Mouse (Mus musculus): ENCODE data around the gene Aldh1l1. TPM values are rescaled to one million over a fixed set of nuclear protein-coding genes. Genes with fewer than 3 reads are reported as not detected.
A peak's percentile ranks its signal among the peaks of the same experiment; 100 is the strongest.

Aldh1l1 gene
- polyA plus RNA-seq, 1 experiment from 2014 or later = 81.7 TPM

DNA sequence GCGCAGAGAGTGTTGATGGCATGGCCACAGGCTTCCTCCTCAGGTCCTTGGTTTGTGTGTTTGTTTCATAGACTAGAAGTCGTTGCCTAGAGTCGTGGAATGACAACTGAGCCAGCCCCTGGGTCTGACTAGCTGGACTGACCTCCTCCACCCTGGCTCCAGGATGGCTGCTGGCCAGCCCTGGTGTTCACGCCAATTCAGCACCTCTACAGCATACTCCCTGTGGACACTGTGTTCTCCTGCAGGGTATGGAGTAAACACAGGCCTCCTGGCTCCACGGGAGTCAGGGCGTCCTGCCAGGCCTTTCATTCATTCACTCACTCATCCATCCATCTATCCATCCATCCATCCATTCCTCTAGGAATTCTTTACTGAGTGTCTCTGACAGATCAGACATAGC, 22.9 kb downstream of the Aldh1l1 start:
- H3K4me3 ChIP-seq = no peak overlapping the region
- H3K36me3 ChIP-seq = no peaks in the 10 kb centered on the region
- peak overlapping the region; percentile 23; the same call in 1 of the 2 replicates for H3K27ac ChIP-seq (replicated peaks)
- ATAC-seq (ENCODE audit: low FRiP score, low read depth) = peak; percentile 43
- H3K4me2 ChIP-seq = no peak overlapping the region
- H3K4me1 ChIP-seq (replicated peaks) = peaks cover 28% of the 10 kb centered on the region
- no peaks in the 10 kb centered on the region for H3K9me3 ChIP-seq
- WGBS = 50% methylated on average over 6 of the region's 6 CpGs
- no peaks in the 10 kb centered on the region for H3K27me3 ChIP-seq
- H3K9ac ChIP-seq = no peak overlapping the region

DNA sequence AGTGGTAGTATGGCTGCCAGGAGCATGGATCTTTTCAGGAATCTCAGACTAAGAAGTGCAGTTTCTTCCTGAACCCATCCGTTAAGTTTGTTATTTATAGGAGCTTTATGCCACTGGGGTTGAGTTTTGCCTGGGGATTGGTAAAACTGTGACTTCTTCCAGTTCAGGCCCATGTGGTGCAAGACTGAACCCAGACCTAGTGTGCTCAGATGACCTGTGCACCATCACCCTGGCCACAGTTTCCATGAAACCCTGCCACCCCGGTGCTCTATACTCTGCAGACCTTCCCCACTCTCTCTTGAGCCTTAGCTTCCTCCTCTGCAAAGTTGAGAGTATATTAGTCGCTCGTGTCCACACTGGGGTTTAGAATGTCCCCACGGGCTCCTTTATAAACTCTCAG, 26.2 kb downstream of the Aldh1l1 start:
- no peak overlapping the region for H3K4me2 ChIP-seq
- H3K4me1 ChIP-seq (replicated peaks) = peaks cover 13% of the 10 kb centered on the region; the same call in 1 of the 2 replicates
- H3K4me3 ChIP-seq = no peak overlapping the region
- 91% methylated on average over 5 of the region's 5 CpGs for WGBS
- no peak for ATAC-seq (ENCODE audit: low FRiP score, low read depth)
- no peaks in the 10 kb centered on the region for H3K36me3 ChIP-seq
- H3K27me3 ChIP-seq = no peaks in the 10 kb centered on the region
- no peaks in the 10 kb centered on the region for H3K9me3 ChIP-seq
- H3K27ac ChIP-seq (replicated peaks) = no peak overlapping the region
- H3K9ac ChIP-seq = no peak overlapping the region

DNA sequence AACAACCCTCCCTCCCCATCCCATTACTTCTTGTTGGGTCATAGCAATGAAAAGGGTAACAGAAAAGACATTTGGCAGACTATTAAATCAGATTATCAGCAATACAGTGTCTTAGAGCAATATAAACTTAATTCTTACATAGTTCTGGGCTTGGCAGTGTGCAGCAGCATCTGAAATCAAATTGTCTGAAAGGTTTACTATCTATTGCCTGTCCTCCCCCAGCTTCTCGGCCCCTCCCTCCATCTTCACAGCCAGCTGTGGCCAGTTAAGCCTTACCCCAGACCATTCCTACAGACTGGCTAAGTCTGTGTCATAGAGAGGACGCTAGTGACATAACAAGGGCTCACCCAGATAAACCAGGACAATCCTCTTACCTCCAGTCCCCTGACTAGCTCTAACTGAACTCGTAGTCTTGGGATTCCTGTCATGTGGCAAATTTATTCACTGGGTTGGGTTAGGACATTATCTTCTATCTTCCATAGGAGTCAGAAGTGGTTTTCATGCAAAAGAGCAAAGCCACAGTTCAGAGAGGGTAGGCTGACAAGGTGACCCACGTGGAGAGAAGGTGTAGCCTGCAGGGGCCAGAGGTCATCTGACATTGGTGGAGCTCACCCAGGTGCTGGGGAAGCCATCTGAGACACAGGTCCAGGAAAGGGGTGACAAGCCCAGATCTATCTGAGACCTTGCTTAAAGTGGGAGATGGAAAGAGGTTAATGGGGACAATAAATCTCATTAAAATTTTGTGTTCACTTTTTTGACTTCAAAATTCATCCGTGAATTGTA, 27.0 kb downstream of the Aldh1l1 start:
- Histone ChIP-seq H3K27me3 (no peaks in the 10 kb centered on the region), H3K9ac (no peak overlapping the region), H3K4me2 (no peak overlapping the region), H3K4me1 (replicated peaks) (peaks cover 5% of the 10 kb centered on the region; the same call in 1 of the 2 replicates), H3K27ac (replicated peaks) (no peak overlapping the region), H3K36me3 (no peaks in the 10 kb centered on the region), H3K4me3 (no peak overlapping the region), H3K9me3 (no peaks in the 10 kb centered on the region)
- no peak for ATAC-seq (ENCODE audit: low FRiP score, low read depth)
- WGBS = 79% methylated on average over 5 of the region's 5 CpGs

DNA sequence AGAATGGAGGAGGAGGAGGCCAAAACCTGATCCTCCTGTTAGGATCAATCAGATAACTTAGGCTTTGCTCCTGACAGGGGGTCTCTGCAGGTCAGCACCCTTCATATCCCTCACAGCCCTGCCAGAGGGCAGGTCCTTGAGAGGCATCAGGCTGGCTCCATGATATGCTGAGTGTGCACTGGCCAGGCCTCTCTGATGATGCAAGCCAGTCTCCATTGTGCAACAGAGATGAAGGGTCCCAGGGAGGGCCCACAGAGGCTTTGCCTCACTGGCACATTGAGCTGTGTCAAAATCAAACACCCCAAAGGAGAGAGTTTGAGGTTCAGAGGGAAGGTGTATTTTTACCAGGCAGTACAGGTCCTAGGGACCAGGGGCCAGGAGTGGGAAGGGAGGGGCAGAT, 28.1 kb downstream of the Aldh1l1 start:
- Histone ChIP-seq H3K9ac (no peak overlapping the region), H3K27me3 (no peaks in the 10 kb centered on the region), H3K36me3 (no peaks in the 10 kb centered on the region), H3K9me3 (no peaks in the 10 kb centered on the region), H3K4me1 (replicated peaks) (no peaks in the 10 kb centered on the region), H3K4me2 (no peak overlapping the region), H3K27ac (replicated peaks) (no peak overlapping the region), H3K4me3 (no peak overlapping the region)
- peak; percentile 56; the same call in 1 of the 2 replicates for ATAC-seq (ENCODE audit: low FRiP score, low read depth)

DNA sequence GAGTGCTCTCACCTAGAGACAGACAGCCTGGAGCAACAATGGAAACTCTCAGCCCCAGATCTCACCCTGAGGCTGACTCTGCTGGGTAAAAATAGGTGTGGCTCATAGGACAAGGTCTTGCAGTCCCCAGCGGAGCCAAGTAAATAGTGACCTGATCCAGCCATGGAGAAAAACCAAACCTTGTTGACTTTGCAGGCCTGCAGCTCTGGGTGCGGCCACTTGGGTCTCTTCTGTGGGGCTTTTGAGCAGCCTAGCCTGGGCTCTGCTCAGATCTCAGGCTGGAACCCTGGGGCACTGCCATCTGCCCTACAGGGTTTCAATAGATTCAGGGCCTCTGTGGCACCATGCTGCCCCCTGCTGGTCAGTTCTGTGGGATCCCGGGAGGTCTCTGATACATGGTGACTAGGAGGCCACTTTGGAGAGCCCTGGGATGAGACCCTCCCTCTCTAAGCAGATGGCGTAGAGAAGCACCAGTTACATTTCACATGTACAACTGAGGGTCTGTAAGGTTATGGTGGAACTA, 28.7 kb downstream of the Aldh1l1 start:
- WGBS = 48% methylated on average over 4 of the region's 4 CpGs
- H3K4me2 ChIP-seq = no peak overlapping the region
- peak; percentile 76 for ATAC-seq (ENCODE audit: low FRiP score, low read depth)
- H3K9me3 ChIP-seq = no peaks in the 10 kb centered on the region
- H3K4me1 ChIP-seq (replicated peaks) = no peaks in the 10 kb centered on the region
- no peaks in the 10 kb centered on the region for H3K36me3 ChIP-seq
- no peaks in the 10 kb centered on the region for H3K27me3 ChIP-seq
- H3K9ac ChIP-seq = no peak overlapping the region
- H3K4me3 ChIP-seq = no peak overlapping the region
- no peak overlapping the region for H3K27ac ChIP-seq (replicated peaks)

DNA sequence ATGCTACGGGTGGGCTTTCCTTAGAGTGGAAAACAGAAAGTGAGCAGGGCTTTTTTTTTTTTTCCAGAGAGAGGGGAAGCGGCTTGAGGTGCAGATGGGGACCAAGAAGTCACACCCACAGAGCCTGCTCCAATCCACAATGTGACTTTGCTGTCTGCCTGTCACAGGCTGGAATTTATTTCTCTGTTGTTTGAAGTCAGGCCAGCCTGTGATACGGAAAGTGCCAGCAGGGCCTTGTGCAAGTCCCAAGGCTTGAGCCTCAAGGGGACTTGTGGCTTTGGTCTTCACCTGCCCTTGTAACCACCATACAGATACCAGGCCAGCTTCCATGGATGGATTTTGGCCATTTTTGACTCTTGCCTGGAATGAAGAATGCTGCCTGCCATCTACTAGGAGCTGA, 32.7 kb downstream of the Aldh1l1 start:
- no peaks in the 10 kb centered on the region for H3K27me3 ChIP-seq
- H3K4me2 ChIP-seq = no peak overlapping the region
- 67% methylated on average over 3 of the region's 3 CpGs for WGBS
- H3K9ac ChIP-seq = no peak overlapping the region
- ATAC-seq (ENCODE audit: low FRiP score, low read depth) = no peak
- no peaks in the 10 kb centered on the region for H3K4me1 ChIP-seq (replicated peaks)
- H3K36me3 ChIP-seq = no peaks in the 10 kb centered on the region
- H3K27ac ChIP-seq (replicated peaks) = no peak overlapping the region
- H3K9me3 ChIP-seq = no peaks in the 10 kb centered on the region
- no peak overlapping the region for H3K4me3 ChIP-seq

DNA sequence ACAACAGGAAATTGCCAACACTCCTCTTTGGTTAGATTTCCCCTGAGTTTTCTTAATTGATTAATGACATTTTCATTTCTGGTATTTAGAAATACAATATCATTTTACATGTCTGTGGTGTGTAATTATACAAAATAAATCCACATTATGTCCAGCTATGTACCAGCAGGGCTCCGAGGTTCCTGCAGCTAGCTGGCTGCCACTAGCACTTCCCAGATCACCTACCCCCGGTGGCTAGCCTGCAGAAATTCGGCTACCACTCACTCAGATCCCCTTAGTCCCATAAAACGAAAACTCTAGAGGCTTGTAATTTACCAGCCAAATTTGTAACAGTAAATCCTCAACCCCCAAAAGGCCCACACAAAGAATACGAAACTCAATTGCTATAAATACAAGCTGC, 33.1 kb downstream of the Aldh1l1 start:
- Histone ChIP-seq H3K4me3 (no peak overlapping the region), H3K36me3 (no peaks in the 10 kb centered on the region), H3K9me3 (no peaks in the 10 kb centered on the region), H3K9ac (no peak overlapping the region), H3K27me3 (no peaks in the 10 kb centered on the region), H3K4me2 (no peak overlapping the region), H3K27ac (replicated peaks) (no peak overlapping the region), H3K4me1 (replicated peaks) (no peaks in the 10 kb centered on the region)
- no peak for ATAC-seq (ENCODE audit: low FRiP score, low read depth)
- 57% methylated on average over 5 of the region's 5 CpGs for WGBS

DNA sequence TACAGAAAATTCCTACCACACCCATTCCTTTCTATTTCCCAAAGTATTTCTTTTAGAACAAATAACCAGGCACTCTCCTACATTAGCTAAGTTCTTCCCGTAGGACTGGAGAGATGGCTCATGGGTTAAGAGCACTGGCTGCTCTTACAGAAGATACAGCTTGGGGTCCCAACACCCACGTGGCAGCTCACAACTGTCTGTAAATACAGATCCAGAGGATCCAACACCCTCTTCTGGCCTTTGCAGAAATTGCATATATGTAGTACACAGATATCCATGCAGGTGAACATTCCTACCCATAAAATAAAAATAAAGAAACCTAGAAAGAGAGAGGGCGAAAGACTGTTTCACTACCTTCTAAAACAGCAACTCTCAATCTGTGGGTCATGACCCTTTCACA, 40.2 kb downstream of the Aldh1l1 start:
- no peak overlapping the region for H3K4me3 ChIP-seq
- no peak for ATAC-seq (ENCODE audit: low FRiP score, low read depth)
- H3K27me3 ChIP-seq = no peaks in the 10 kb centered on the region
- 76% methylated on average over 3 of the region's 3 CpGs for WGBS
- H3K4me1 ChIP-seq (replicated peaks) = no peaks in the 10 kb centered on the region; the same call in 1 of the 2 replicates
- H3K9me3 ChIP-seq = no peaks in the 10 kb centered on the region
- no peak overlapping the region for H3K9ac ChIP-seq
- H3K4me2 ChIP-seq = no peak overlapping the region
- no peak overlapping the region for H3K27ac ChIP-seq (replicated peaks)
- H3K36me3 ChIP-seq = no peaks in the 10 kb centered on the region

DNA sequence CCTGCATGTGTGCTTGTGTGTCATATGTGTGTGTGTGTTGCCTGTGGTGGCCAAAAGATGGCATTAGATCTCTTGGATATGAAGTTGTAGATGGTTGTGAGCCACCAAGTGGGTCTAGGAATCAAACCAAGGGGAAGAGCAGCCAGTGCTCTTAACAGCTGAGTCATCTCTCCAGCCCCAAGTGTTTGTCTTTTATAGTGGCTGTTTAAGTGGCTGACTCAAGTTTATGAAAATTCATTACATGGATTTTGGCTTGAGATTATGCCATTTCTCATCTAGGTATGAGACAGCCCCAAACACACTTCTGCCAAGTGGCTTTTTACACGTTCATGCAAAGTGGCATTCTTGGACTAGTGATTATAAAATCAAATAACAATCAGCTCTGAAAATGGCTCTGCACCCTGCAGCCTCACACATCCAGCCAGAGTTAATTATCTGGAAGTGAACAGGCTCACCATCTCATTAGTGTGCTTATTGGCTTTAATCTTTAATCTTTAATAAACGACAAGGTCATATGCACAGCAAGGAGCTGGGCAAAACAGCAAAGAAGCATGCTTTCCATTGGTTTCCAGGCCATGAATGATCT, 43.3 kb downstream of the Aldh1l1 start:
- Histone ChIP-seq H3K4me1 (replicated peaks) (peaks cover 1% of the 10 kb centered on the region; the same call in 1 of the 2 replicates), H3K27ac (replicated peaks) (peak overlapping the region; percentile 53), H3K36me3 (no peaks in the 10 kb centered on the region), H3K9ac (no peak overlapping the region), H3K4me3 (no peak overlapping the region), H3K4me2 (no peak overlapping the region), H3K9me3 (no peaks in the 10 kb centered on the region), H3K27me3 (no peaks in the 10 kb centered on the region)
- peak; percentile 60 for ATAC-seq (ENCODE audit: low FRiP score, low read depth)
- WGBS = 37% methylated on average over 2 of the region's 2 CpGs

DNA sequence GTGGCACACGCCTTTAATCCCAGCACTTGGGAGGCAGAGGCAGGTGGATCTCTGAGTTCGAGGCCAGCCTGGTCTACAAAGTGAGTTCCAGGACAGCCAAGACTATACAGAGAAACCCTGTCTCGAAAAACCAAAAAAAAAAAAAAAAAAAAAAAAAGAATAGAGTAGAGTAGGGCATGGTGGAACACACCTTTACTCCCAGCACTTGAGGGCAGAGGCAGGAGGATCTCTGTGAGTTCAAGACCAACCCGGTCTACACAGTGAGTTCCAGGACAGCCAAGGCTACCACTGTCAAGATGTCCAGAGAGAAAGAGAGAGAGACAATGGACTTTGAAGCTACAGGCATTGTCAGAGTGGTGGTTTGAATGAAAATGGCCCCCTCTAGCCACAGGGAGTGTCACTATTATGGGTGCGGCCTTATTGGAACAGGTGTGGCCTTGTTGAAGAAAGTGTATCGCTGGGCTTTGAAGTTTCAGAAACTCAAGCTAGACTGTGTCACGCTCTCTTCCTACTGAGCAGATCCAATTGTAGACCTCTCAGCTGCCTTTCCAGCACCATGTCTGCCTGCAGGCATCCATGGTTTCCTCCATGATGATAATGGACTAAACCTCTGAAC, 46.5 kb downstream of the Aldh1l1 start:
- Histone ChIP-seq H3K36me3 (no peaks in the 10 kb centered on the region), H3K4me3 (no peak overlapping the region), H3K27ac (replicated peaks) (no peak overlapping the region), H3K27me3 (no peaks in the 10 kb centered on the region), H3K9ac (no peak overlapping the region), H3K4me1 (replicated peaks) (peaks cover 11% of the 10 kb centered on the region; the same call in 1 of the 2 replicates), H3K9me3 (no peaks in the 10 kb centered on the region), H3K4me2 (no peak overlapping the region)
- 91% methylated on average over 6 of the region's 7 CpGs for WGBS
- ATAC-seq (ENCODE audit: low FRiP score, low read depth) = no peak

DNA sequence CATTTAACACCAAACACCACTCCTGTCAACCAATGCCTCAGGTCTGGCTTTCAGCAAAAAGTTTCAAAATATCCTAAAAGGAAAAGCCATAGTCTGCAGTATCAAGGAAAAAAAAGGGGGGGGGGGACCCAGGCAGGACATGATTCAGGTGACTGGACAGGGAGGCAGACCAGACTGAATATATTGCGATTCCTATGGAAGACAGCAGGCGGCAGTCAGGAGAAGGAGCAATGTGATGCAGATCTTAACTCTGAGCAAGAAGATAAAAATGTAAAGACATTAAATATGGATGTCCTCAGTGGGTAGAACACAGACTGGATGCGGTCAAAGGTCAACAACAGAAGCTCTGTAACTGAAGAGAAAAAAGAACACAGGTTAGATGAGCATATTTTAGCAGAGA, 47.3 kb downstream of the Aldh1l1 start:
- Histone ChIP-seq H3K36me3 (no peaks in the 10 kb centered on the region), H3K4me1 (replicated peaks) (peaks cover 11% of the 10 kb centered on the region; the same call in 1 of the 2 replicates), H3K27me3 (no peaks in the 10 kb centered on the region), H3K27ac (replicated peaks) (no peak overlapping the region), H3K4me3 (no peak overlapping the region), H3K9ac (no peak overlapping the region), H3K4me2 (no peak overlapping the region), H3K9me3 (no peaks in the 10 kb centered on the region)
- ATAC-seq (ENCODE audit: low FRiP score, low read depth) = no peak
- 90% methylated on average over 3 of the region's 3 CpGs for WGBS

All from hindbrain, embryonic 15.5 days (tissue).